20 mouse cellular contexts compared by ENCODE assay signal in genomic region chr10:70654139-70654538, GRCm38 (mm10).
DNase-seq lines count a peak whose midpoint lies in the region.
"Had no signal": no experiment of that assay in that cellular context is flagged by ENCODE, and none has a peak within 500 bp of the region (broad histone marks: within the 10 kb centered on the region; RNA-seq: fewer than 3 reads in every experiment).

No protein-coding gene starts in this region.

- DNase-seq in cerebellum, postnatal 10 days: peak; percentile 21 to 23
- no peak for DNase-seq in cerebellum, adult 9-11 months
- DNase-seq in kidney, adult 18-20 months: peak; percentile 41
- DNase-seq in kidney, postnatal 4 days: no peak
- peak; percentile 22 for DNase-seq in brain, adult 2 months (ENCODE audit: low read depth, low spot score)
- DNase-seq in kidney, postnatal 14 days: peak; percentile 48
- DNase-seq in testis, postnatal 10 days (ENCODE audit: low spot score): no peak
- DNase-seq in neural tube, embryonic 10.5 days (ENCODE audit: extremely low spot score, low spot score): no peak
- DNase-seq: adrenal gland, postnatal 10 days; cerebellum, adult 11-12 months; gastrocnemius, postnatal 25 days; heart, adult 11 months; heart, postnatal 36 days; lung, adult 2 months; lung, postnatal 10 days; midbrain, embryonic 14.5 days; right cerebral cortex, adult 18-20 months; spleen, adult 18-20 months; thymus, adult 2 months; thymus, postnatal 36 days had no signal

Comparison
In these comparisons a context has a peak if more than half of its experiments do, and no peak if none do; other contexts are left out.
1. DNase-seq: peak in cerebellum, postnatal 10 days (2 of 2), kidney, adult 18-20 months (single experiment), brain, adult 2 months (single experiment) and kidney, postnatal 14 days (single experiment); none in cerebellum, adult 9-11 months (single experiment), kidney, postnatal 4 days (0 of 2), testis, postnatal 10 days (single experiment) and neural tube, embryonic 10.5 days (single experiment).